Mouse (Mus musculus) regulatory T cell (primary cell): ENCODE results near the gene Farsa.

Experiments
- in situ Hi-C: fragments of 300-600 bp; cut with MboI, MseI; formaldehyde crosslinking; loops from one replicate; pipeline ENCODE4 v1.15.1; 2025; ENCODE audit warnings: high pct_unique_total_duplicates

The Farsa gene

DNA sequence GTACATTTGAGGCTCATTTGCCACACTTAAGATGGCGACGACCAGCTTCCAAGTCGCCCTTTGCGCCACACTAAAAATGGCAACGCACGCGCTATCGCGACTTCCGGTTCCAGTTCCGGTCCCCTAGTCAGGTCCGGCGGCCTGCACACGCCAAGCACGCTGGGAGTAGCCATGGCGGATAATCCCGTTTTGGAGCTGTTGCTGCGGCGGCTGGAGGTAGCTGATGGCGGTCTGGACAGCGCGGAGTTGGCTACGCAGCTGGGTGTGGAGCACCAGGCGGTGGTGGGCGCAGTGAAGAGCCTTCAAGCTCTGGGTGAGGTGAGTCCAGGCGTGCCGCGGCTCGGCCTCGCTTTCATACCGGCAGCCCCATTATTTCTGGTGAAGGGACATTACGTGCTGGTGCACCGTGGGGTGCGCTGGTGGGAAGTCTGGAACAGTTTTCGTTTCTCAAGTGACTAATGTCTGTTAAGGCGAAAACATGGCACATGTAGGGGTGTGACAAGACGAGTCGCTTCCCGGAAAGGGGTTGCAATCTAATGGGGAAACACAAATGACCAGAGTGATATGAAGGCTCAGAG lies at the start of gene Farsa:
Gene Farsa, plus strand, starts transcription at position 126 of the 578 bp plus-strand sequence.
- in situ Hi-C loops: no loop called here

DNA sequence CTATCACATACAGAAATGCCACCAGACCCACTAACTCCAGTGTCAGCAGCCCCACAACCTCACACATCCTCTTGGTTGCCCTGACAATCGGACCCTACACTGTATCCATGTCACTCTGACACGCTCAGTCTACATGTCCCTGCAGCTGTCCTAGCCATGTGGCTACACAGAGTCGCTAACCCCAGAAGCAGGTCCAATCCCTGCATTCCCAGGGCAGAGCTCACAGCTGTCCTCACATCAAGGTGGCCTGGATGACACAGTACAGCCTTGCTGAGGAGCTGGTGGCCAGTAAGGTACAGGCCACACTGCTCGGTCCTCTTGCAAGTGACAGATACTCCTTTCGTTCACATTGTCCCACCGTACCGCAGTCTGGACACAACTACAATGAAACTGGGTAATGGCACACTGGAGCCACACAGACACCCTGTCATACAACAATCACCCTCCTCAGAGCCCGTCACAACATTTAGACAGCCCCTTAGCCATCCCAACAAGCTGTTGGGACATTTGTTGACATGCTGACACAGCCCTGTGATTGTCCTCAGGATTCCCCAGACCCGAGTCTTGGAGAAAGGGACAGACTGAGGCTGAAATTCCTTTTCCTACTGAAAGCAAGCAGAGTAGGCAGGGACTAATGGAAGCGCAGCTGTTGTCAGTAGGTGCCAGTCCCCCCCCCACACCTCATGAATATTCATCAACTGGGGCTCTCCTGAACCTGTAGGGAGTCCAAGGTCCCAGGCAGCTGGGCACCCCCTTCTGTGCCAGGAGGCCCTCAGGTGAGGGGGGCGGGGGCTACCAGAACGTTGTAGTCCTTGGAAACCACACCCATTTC lies 47.5 kb upstream of the Farsa start:
- in situ Hi-C loops: no loop called here

DNA sequence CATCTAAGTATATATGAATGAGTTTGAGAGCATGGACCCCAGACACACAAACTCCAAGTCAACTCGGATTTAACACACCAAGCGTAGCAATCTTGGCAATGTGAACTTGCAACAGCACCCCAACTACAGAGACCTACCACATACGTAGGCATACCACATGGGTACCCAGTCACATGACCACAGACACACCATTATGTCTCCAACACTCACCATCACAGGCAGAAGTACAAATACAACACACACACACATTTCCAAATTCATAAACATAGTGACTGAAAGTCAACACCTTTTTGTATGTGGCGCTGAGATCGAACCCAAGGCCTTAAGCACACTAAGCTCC lies 46.9 kb upstream of the Farsa start:
- in situ Hi-C loops: loop anchor here (5.0 kb wide), 1 partner anchor 113 kb away; no protein-coding TSS in a partner anchor

DNA sequence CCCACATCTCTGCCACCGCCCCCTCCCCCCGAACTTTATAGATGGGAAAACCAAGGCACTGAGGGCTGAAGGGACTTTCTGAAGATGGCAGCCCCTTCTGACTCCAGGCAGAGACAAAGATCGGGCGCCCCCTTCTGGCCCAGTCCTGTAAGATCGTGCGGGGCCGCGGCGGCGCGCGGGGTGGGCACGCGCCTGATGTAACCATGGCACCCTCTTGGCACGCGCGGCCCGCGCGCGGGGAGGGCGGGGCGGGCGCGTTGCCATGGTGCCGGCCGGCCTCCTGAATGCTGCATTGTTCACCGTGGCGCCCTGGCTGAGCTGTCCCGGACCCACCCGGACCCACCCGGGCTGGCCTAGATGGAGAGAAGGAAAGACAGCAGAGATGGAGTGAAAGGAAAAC lies 45.9 kb upstream of the Farsa start:
- in situ Hi-C loops: loop anchor here (5.0 kb wide), 1 partner anchor 114 kb away; no protein-coding TSS in a partner anchor

DNA sequence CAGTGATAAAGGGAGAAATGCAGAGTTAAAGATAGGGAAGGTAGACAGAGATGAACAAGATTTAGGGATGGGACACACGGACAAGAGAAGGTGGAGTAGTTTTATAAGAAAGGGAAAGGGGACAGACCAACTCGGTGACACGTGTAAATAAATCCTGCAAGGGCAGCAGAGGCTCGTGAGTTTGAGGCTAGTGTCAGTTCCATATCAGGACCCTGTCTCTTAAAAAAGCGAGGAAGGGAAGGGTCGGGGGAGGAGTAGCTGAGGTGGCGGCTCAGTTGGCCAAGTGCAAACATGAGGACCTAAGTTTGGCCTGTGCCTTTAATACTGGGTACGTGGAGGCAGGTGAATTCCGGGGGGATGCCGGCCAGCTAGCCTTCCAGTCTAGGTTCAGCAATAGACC lies 45.5 kb upstream of the Farsa start:
- in situ Hi-C loops: loop anchor here (5.0 kb wide), 1 partner anchor 114 kb away; no protein-coding TSS in a partner anchor

DNA sequence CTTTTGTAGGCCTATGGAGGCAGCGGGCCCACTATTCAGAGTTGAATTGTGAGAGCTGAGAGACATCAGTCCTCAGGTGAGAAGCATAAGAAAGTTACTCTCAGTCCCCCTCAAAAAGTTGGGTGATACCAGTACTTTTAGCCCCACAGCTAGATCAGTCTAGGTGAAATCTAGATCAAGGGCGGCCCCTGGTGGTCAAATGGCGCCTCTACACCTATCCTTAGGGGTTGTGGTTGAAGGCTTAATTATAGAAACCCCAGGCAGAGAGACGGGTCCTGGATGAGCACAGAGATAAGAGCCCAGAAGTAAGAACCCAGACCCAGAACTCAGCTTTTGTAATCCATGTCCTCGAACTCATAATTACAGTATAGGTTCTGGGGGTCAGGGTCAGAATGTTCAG lies 43.7 kb upstream of the Farsa start:
- in situ Hi-C loops: loop anchor here (5.0 kb wide), 1 partner anchor 116 kb away; no protein-coding TSS in a partner anchor

DNA sequence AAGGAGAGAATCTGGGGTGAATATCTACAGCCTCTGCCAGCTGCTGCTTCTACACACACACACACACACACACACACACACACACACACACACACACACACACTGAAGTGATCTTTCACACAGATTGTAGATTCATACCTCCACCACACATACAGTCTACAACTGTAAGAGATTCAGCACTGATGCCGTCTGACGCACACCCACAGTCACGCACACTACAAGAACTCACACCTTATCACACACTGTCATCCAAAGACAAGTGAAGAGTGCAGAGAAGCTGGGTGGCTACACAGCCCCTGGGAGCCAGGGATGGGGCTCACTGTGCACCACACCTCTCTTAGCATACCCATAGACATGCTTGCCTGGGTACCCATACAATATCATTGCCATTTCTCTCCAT lies 43.0 kb upstream of the Farsa start:
- in situ Hi-C loops: loop anchor here (5.0 kb wide), 1 partner anchor 117 kb away; no protein-coding TSS in a partner anchor

DNA sequence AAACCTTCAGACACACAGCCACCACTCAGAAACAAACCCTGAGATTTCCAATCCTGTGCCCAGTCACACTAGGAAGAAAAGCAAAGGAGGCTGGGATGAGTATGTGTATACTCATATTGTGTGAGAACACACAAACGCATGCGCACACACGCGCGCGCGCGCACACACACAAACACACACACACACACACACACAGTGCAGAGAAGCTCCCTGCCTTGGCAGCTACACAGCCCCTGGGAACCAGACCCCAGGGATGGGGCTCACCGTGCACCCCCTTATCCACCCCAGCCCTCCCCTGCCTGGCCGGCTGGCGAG lies 42.6 kb upstream of the Farsa start:
- in situ Hi-C loops: loop anchor here (5.0 kb wide), 1 partner anchor 117 kb away; no protein-coding TSS in a partner anchor

DNA sequence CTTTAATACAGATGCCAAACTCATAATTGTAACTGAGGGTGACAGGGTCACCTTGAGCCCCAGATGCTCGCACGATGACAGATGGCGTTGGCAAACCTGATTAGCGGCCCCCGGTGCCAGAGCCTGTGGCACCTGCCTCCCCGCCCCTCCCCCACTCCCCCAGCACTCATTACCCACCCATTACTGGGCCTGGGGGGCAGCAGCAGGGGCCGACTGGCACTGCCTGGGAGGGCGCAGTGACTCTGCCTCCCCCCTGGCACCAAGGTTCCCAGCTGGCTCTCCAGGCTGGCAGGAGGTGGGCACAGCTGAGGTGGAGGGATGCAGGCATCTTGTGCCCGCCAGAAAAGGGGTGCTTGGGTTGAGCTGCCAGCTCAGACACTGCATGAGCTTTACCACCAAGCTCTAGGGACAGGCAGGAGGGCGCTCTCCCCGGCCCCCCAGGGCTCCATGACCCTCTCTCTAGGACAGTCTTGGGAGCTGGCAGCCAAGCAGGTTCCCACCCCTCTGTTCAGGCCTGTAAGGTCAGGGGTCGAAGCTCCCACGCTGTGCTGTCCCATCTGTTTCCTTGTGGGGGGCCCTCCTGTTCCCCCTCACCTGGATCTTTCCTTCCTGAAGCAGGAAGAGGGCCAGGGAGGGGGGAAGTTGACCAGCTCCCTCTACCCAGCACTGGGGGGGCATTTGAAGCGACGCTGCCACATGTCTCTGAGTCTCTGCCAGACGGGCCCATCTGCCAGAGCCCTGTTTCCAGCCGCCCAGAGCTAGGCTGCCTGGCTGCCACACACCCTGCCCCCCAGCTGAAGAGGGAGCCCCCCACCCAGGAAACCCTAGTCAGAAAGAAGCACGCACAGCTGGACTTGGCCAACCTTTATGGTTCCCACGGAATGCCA lies 42.0 kb upstream of the Farsa start:
- in situ Hi-C loops: loop anchor here (5.0 kb wide), 1 partner anchor 117 kb away; no protein-coding TSS in a partner anchor

DNA sequence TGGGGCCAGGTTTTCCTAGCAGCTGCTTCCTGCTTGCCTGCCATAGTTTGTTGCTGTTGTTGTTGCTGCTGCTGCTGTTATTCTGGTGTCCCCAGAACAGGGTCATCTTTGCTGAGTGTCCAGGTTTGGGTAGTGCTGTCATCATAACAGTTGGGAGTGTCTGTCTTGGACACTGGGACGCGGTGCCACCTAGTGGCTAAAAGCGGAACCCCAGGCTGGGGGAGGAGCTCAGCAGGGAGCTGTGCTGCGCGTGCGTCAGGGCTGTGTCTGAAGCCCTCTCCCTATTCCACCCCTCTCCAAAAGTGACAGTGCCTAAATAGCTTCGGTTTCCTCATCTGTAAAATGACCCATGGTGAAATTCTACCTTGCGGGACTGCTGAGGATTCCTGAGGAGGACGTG lies 41.2 kb upstream of the Farsa start:
- in situ Hi-C loops: no loop called here

DNA sequence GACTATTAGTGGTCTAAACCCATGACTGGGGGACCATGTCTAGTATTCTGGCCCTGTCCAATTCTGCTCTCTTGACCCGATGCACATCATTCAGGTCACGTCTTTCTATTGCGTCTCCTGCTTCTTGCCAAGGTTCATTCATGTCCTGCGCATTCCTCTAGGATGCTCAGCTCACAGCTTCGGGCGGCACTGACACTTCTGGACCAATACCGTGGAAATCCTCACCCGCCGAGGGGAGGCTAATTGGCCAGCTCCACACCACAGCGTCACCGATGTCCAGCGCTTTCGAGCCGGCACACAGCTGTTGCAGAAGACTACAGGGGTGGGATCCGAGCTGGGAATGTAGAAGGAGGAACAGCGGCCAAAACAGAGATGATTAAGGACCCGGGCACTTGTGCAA lies 40.7 kb upstream of the Farsa start:
- in situ Hi-C loops: no loop called here

DNA sequence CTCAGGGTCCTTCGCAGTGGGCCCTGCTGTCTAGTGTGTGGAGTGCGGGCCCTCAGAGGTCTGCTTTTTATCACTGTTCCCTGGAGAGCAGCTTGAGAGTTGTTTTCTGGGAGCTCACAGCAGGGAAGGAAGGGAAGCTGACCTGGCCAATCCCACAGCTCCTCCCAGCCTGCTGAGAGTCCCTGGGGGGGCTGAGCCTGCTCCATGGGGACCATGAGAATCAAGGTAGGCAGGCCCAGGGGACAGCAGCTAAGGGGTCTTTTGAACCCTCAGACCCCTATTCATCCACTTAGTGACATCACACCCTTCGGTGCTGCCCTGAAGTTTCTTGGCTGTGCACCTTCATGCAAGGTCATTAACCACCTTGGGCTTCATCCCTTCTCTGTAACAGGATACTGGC lies 34.1 kb upstream of the Farsa start, which contains the start of gene Dand5:
Gene Dand5, minus strand, starts transcription at position 101 of the 400 bp plus-strand sequence.
- in situ Hi-C loops: no loop called here

DNA sequence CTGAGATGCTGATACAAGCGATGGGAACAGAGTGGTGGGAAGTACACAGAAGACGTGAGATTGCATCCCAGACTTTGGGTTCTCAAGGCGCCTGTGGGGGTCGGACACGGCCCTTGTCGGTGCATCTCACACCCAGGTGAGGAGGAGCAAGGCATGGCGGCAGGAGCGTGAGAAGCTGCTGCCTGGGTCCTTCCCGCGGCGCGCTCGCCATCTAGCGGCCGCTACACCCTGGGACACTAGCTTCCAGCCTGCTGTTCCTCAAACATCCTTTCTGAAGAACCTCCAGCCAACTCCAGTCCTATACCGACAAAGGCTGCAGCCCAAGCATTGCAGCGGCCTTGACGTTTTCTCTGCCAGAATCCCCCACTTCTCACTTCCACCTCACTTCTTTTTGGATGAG lies 33.1 kb upstream of the Farsa start:
- in situ Hi-C loops: no loop called here

DNA sequence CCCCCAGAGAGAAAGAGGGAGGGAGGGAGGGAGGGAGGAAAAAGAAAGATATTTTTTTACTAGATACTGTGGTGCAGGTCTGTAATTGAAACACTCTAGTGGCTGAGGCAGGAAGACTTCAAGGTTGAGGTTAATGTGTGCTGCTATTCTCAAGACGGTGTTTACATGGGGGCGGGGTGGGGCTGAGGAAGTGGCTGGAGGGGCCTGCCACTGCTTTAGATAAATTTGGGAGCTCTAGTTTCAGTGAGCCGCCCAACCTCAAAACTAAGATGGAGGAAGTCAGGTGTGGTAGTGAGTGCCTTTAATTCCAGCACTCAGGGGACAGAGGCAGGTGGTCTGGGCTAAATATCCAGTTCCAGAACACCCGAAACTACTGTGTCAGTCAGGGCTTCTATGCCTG lies 31.2 kb upstream of the Farsa start:
- in situ Hi-C loops: loop anchor here (25.0 kb wide), 1 partner anchor 1088 kb away; the partner anchor contains the start of gene Adgre5

DNA sequence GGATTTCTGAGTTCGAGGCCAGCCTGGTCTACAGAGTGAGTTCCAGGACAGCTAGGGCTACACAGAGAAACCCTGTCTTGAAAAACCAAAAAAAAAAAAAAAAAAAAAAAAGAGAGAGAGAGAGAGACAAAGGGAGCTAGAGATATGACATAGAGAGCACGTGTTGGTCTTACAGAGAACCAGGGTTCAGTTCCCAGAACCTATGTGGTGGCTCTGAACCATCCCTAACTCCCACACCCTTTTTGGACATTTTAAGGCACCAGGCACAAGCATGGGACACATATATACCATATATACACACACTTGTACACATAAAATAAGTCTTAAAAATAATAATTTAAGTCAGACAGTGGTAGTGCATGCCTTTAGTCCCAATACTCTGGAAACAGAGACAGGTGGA lies 30.3 kb upstream of the Farsa start:
- in situ Hi-C loops: loop anchor here (25.0 kb wide), 1 partner anchor 1089 kb away; the partner anchor contains the start of gene Adgre5

DNA sequence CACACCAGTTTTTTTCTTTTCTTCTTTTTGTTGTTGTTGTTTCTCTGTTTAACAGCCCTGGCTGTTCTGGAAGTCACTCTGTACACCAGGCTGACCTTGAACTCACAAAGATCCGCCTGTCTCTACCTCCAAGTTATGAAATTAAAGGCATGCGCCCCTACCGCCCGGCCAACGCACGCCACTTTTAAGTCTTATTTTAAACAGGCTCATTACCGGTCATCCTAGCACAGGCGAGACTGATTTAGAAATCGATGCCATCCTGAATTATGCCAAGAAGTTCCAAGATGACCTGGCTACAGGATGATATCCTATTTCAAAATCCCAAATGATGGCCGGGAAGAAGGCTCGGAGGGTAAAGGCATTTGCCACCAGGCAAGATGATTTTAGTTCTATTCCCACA lies 25.3 kb upstream of the Farsa start, which contains the start of gene Gadd45gip1:
Gene Gadd45gip1, plus strand, starts transcription at position 33 of the 400 bp plus-strand sequence.
- in situ Hi-C loops: loop anchor here (25.0 kb wide), 1 partner anchor 1094 kb away; the partner anchor contains the start of gene Adgre5

DNA sequence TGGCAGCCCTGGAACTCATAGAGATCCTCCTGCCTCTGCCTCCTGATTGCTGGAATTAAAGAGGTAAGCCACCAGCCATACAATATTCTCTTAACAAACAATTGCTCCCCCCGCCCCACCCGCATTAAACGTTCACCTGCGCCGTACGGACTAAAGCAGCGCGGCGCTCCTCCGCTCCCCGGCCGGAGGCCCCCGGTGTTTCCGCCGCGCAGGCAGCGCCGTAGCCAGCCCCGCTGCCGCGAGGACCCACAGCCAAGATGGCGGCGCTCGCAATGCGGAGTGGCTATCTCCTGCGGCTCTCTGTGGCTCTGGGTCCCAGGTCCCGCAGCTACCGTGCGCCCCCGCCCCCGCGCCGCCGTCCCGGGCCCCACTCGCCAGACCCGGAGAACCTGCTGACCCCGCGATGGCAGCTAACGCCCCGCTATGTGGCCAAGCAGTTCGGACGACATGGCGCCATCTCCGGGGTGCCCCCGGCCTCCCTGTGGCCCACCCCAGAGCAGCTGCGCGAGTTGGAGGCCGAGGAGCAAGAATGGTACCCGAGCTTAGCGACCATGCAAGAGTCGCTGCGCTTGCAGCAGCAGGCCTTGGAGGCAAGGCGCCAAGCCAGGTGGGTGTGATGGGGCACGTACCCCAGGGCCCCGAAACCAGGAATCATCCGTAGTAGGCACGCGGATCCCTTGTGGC lies 24.6 kb upstream of the Farsa start:
- in situ Hi-C loops: loop anchor here (25.0 kb wide), 1 partner anchor 1095 kb away; the partner anchor contains the start of gene Adgre5

DNA sequence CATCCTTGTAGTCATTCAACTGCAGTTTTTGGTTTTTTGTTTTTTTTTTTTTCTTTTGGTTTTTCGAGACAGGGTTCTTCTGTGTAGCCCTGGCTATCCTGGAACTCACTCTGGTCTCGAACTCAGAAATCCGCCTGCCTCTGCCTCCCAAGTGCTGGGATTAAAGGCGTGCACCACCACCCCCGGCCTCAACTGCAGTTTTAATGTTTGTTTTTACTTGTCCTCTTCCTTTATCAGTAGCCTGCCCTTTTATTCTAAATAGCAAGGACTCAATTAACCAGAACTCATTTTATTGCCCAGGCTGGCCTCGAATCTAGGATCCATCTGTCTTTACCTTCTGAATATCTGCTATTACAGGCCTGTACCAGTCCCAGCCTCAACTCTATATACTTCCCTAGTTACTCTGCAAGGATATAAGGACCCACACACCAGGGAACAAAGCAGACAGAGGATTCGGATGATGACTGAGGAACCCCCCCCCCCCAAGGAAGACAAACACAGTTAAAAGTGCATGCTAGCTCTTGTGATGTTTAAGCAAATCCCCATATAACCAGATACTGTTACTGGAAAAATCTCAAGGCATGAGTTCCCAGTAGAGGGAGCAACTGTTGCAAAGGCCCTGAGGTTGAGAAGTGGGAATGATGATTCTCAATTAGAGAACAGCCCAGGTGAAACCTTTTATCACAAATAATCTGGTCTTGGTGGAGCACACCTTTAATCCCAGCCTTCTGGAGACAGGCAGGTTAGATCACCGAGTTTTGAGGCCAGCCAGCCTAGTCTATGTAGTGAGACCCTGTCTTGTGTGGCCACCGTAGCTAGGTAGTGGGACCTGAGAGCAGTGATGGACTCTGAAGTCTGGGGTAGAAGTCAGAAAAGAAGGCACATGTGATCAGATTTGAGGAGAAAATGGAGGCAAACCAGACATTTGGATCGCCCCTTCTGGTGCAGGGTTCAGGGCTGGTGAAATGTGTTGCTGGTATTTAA lies 23.7 kb upstream of the Farsa start:
- in situ Hi-C loops: loop anchor here (25.0 kb wide), 1 partner anchor 1096 kb away; the partner anchor contains the start of gene Adgre5
